Mouse (Mus musculus) adrenal gland, adult 2 months (tissue): ENCODE results near the gene Ldb3. TPM values are rescaled to one million over a fixed set of nuclear protein-coding genes. Genes with fewer than 3 reads are reported as not detected.

Experiments
- polyA plus RNA-seq: library from polyadenylated mRNA; depleted of rRNA; stranded (reverse); fragments of >200 nt; gene quantifications from 2 replicates; pipeline ENCODE4 v1.2.3, GENCODE M21; 2012; rRNA removed
- total RNA-seq, 2 experiments: library from RNA; stranded (reverse); gene quantifications; 2 replicates each; pipeline ENCODE4 v1.2.3; 2021

Gene Ldb3
- total and polyA plus RNA-seq, 3 experiments = 0.58 to 0.79 (median 0.76) TPM

Other genes with a start within 250 kb of the Ldb3 start
- not detected for gene Fam25c, start 233.2 kb downstream of the Ldb3 start, total RNA-seq
- not detected in 2 replicates for gene Fam25c, start 233.2 kb downstream of the Ldb3 start, polyA plus RNA-seq
- gene Sncg, start 213.9 kb downstream of the Ldb3 start, total RNA-seq = 10 to 100 TPM; 20.5 to 38.5 TPM
- 26.1 and 33.8 TPM in 2 replicates for gene Sncg, start 213.9 kb downstream of the Ldb3 start, polyA plus RNA-seq
- gene Mmrn2, start 213.2 kb downstream of the Ldb3 start, total RNA-seq = 10 to 100 TPM; 26.5 to 42.4 TPM
- 16.7 and 17.1 TPM in 2 replicates for gene Mmrn2, start 213.2 kb downstream of the Ldb3 start, polyA plus RNA-seq
- 10 to 100 TPM; 56.4 to 64.4 TPM for gene Bmpr1a, start 85.3 kb downstream of the Ldb3 start, total RNA-seq
- gene Bmpr1a, start 85.3 kb downstream of the Ldb3 start, polyA plus RNA-seq = 3.4 and 3.7 TPM in 2 replicates
- gene 9230112D13Rik, start 65.9 kb downstream of the Ldb3 start, total RNA-seq = not detected
- gene 9230112D13Rik, start 65.9 kb downstream of the Ldb3 start, polyA plus RNA-seq = not detected in 2 replicates
- gene Opn4, start 11.5 kb upstream of the Ldb3 start, total RNA-seq = under 1 TPM in 1 of 2 experiments, not detected in 1; 0.26 TPM
- gene Opn4, start 11.5 kb upstream of the Ldb3 start, polyA plus RNA-seq = 0.26 TPM in 1 of 2 replicates, not detected in the other
- 10 to 100 TPM; 64.7 to 92.8 TPM for gene Wapl, start 85.2 kb upstream of the Ldb3 start, total RNA-seq
- gene Wapl, start 85.2 kb upstream of the Ldb3 start, polyA plus RNA-seq = 5.3 and 6.3 TPM in 2 replicates
- gene Grid1, start 231.4 kb upstream of the Ldb3 start, total RNA-seq = under 1 TPM; 0.62 to 0.63 TPM
- gene Grid1, start 231.4 kb upstream of the Ldb3 start, polyA plus RNA-seq = 0.12 and 0.18 TPM in 2 replicates